Mouse (Mus musculus) spleen, postnatal 14 days (tissue): ENCODE data around the gene Psmd11.

Experiments
- DNase-seq, 2 experiments: peaks; one replicate each; pipeline ENCODE4 v3.0.0; 2021 to 2022; ENCODE audit warnings: low spot score in 2 of 2

Psmd11 gene

GRCm38 (mm10) chr11:80482347-80482746, 53.9 kb downstream of the Psmd11 start:
- no peak for DNase-seq

- no peak for DNase-seq
Observed at GRCm38 (mm10) chr11:80482921-80483320, 54.5 kb downstream of the Psmd11 start.

GRCm38 (mm10) chr11:80483536-80484067, 55.2 kb downstream of the Psmd11 start:
- DNase-seq, result no peak

GRCm38 (mm10) chr11:80484191-80484791, 55.9 kb downstream of the Psmd11 start:
- DNase-seq, result no peak

GRCm38 (mm10) chr11:80485120-80485551, 56.7 kb downstream of the Psmd11 start:
- DNase-seq, result no peak

GRCm38 (mm10) chr11:80485622-80486206, 57.3 kb downstream of the Psmd11 start:
- no peak for DNase-seq

GRCm38 (mm10) chr11:80487904-80488587, 59.6 kb downstream of the Psmd11 start:
- DNase-seq, result no peak

GRCm38 (mm10) chr11:80489172-80489881, 60.9 kb downstream of the Psmd11 start:
- no peak for DNase-seq

- DNase-seq, result no peak
Observed at GRCm38 (mm10) chr11:80489882-80490196, 61.4 kb downstream of the Psmd11 start.

GRCm38 (mm10) chr11:80490831-80491230, 62.4 kb downstream of the Psmd11 start:
- no peak for DNase-seq

GRCm38 (mm10) chr11:80493186-80493585, 64.8 kb downstream of the Psmd11 start:
- no peak for DNase-seq

- DNase-seq, result no peak
Observed at GRCm38 (mm10) chr11:80494852-80495251, 66.4 kb downstream of the Psmd11 start.

- DNase-seq, result no peak
Observed at GRCm38 (mm10) chr11:80495972-80496371, 67.6 kb downstream of the Psmd11 start.

- no peak for DNase-seq
Observed at GRCm38 (mm10) chr11:80496640-80497039, 68.2 kb downstream of the Psmd11 start.

- no peak for DNase-seq
Observed at GRCm38 (mm10) chr11:80497225-80497919, 69.0 kb downstream of the Psmd11 start.

- DNase-seq, result no peak
Observed at GRCm38 (mm10) chr11:80498328-80499070, 70.1 kb downstream of the Psmd11 start.

GRCm38 (mm10) chr11:80499550-80499952, 71.1 kb downstream of the Psmd11 start:
- no peak for DNase-seq

GRCm38 (mm10) chr11:80503281-80503680, 74.9 kb downstream of the Psmd11 start:
- no peak for DNase-seq

- no peak for DNase-seq
Observed at GRCm38 (mm10) chr11:80503726-80504452, 75.5 kb downstream of the Psmd11 start.
